Mouse (Mus musculus) heart, adult 2 months (tissue): ENCODE results near the gene Defb10. TPM values are rescaled to one million over a fixed set of nuclear protein-coding genes. Genes with fewer than 3 reads are reported as not detected.
"Not testable (repeated sequence)": the region's sequence is repeated elsewhere in the genome, so short reads cannot be mapped to it uniquely, and the experiment has no call there.

Experiments
- DNase-seq, 2 experiments: peaks; one replicate each; pipeline ENCODE4 v3.0.0; 2021
- H3K27ac ChIP-seq: fragments of 200-600 bp; 2 replicates; pipeline ENCODE4 v1.8.1; 2022
- H3K27me3 ChIP-seq: fragments of 200-500 bp; 2 replicates; pipeline ENCODE4 v1.6.1; 2012; ENCODE audit warnings: mild to moderate bottlenecking, low read length, inconsistent platforms, mixed read lengths; ENCODE audit not compliant: control insufficient read depth, insufficient read depth
- H3K36me3 ChIP-seq: fragments of 200-500 bp; 2 replicates; pipeline ENCODE4 v1.6.1; 2012; ENCODE audit warnings: low read length, inconsistent platforms; ENCODE audit not compliant: control insufficient read depth, insufficient read depth
- H3K4me1 ChIP-seq: fragments of 200-500 bp; 2 replicates; pipeline ENCODE4 v1.6.1; 2011; ENCODE audit warnings: low read length; ENCODE audit not compliant: control insufficient read depth, insufficient read depth
- H3K4me3 ChIP-seq: fragments of 200-600 bp; 2 replicates; pipeline ENCODE4 v1.8.1; 2022
- H3K79me2 ChIP-seq: fragments of 200-500 bp; replicated peaks from 2 replicates; pipeline ENCODE4 v1.6.1; 2012; ENCODE audit warnings: mild to moderate bottlenecking, inconsistent platforms, low read length, moderate library complexity, mixed read lengths; ENCODE audit not compliant: control insufficient read depth, insufficient read depth
- H3K9ac ChIP-seq: fragments of 200-500 bp; 2 replicates; pipeline ENCODE4 v1.6.1; 2012; ENCODE audit warnings: low read depth, mild to moderate bottlenecking, control low read depth, inconsistent platforms, low read length, mixed read lengths
- WGBS: fragments of 180-500 bp; shearing (Covaris S2); methylation state at CpG from one replicate; pipeline ENCODE4 v1.1.7; 2018; 5-methylcytosine and 5-hydroxymethylcytosine counted together
- intact Hi-C: fragments of 180-260 bp; cut with DNase I; formaldehyde crosslinking; loops from one replicate; pipeline ENCODE4 v1.15.1; 2025
- long read RNA-seq: library from polyadenylated mRNA; stranded (forward); transcript quantifications from one replicate; pipeline ENCODE4 v2.0.0, GENCODE M21; 2021
- polyA plus RNA-seq: library from polyadenylated mRNA; depleted of rRNA; stranded (reverse); fragments of >200 nt; gene quantifications from 2 replicates; pipeline ENCODE4 v1.2.3, GENCODE M21; 2012; rRNA removed
- total RNA-seq, 2 experiments: library from RNA; stranded (reverse); gene quantifications; 2 replicates each; pipeline ENCODE4 v1.2.3; 2021

Gene Defb10
- total RNA-seq = not detected
- polyA plus RNA-seq = not detected in 2 replicates
- long read RNA-seq = 0 reads

DNA sequence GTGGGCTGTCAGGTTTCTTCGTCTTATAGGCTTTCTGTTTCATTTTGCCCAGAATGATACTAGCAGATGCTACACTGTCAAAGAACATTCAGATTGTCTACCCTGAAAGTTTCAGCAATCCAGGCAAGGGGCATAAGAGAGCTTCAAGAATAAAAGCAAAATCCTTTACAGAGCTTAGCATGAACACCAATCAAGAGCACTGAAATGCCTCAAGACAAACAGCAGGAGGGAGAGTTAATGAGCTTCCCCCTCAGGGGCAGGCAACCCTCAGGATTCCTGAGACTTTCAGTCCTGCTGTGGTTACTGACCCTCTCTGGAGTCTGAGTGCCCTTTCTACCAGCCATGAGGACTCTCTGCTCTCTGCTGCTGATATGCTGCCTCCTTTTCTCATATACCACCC is at the start of gene Defb10:
Gene Defb10, plus strand, starts transcription at position 316 of the 400 bp plus-strand sequence.
- H3K27ac ChIP-seq, H3K27me3 ChIP-seq, intact Hi-C loops, H3K36me3 ChIP-seq, H3K79me2 ChIP-seq, H3K4me3 ChIP-seq, H3K9ac ChIP-seq, DNase-seq, H3K4me1 ChIP-seq: not testable (repeated sequence)
- 41% methylated on average over 1 of the region's 1 CpGs for WGBS

DNA sequence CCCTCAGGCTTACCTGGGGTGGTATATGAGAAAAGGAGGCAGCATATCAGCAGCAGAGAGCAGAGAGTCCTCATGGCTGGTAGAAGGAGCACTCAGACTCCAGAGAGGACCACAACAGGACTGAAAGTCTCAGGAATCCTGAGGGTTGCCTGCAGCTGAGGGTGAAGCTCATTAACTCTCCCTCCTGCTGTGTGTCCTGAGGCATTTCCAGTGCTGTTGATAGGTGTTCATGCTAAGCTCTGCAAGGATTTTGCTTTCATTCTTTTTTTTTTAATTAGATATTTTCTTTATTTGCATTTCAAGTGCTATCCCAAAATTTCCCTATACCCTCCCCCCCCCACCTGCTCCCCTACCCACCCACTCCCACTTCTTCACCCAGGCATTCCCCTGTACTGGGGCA is 26.6 kb downstream of the Defb10 start, which contains the start of gene Defb9:
Gene Defb9, minus strand, starts transcription at position 101 of the 400 bp plus-strand sequence.
- H3K27ac ChIP-seq, DNase-seq, H3K4me3 ChIP-seq, intact Hi-C loops, H3K36me3 ChIP-seq, H3K4me1 ChIP-seq, H3K27me3 ChIP-seq, H3K79me2 ChIP-seq, H3K9ac ChIP-seq: not testable (repeated sequence)

DNA sequence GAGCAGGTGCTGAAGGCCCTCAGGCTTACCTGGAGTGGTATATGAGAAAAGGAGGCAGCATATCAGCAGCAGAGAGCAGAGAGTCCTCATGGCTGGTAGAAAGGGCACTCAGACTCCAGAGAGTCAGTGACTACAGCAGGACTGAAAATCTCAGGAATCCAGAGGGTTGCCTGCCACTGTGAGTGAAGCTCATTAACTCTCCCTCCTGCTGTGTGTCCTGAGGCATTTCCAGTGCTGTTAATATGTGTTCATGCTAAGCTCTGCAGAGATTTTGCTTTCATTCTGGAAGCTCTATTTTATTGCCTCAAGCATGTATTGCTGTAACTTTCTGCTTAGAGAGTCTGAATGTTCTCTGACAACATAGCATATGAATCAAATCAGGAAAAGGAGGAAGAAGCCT is 47.6 kb downstream of the Defb10 start, which contains the start of gene Defb11:
Gene Defb11, minus strand, starts transcription at position 123 of the 400 bp plus-strand sequence.
- DNase-seq, H3K9ac ChIP-seq, H3K4me3 ChIP-seq, H3K4me1 ChIP-seq, intact Hi-C loops, H3K36me3 ChIP-seq, H3K27me3 ChIP-seq, H3K79me2 ChIP-seq, H3K27ac ChIP-seq: not testable (repeated sequence)

Other genes with a start within 250 kb of the Defb10 start
- not detected for gene Defa26, start 240.7 kb upstream of the Defb10 start, total RNA-seq
- gene Defa26, start 240.7 kb upstream of the Defb10 start, polyA plus RNA-seq = not detected in 2 replicates
- not detected for gene Defa17, start 203.1 kb upstream of the Defb10 start, total RNA-seq
- not detected in 2 replicates for gene Defa17, start 203.1 kb upstream of the Defb10 start, polyA plus RNA-seq
- not detected for gene Defa34, start 193.1 kb upstream of the Defb10 start, total RNA-seq
- not detected in 2 replicates for gene Defa34, start 193.1 kb upstream of the Defb10 start, polyA plus RNA-seq
- gene AY761184, start 155.3 kb upstream of the Defb10 start, total RNA-seq = not detected
- gene AY761184, start 155.3 kb upstream of the Defb10 start, polyA plus RNA-seq = not detected in 2 replicates
- not detected for gene Defa24, start 124.4 kb upstream of the Defb10 start, total RNA-seq
- gene Defa24, start 124.4 kb upstream of the Defb10 start, polyA plus RNA-seq = not detected in 2 replicates
- not detected for gene Defb50, start 35.4 kb upstream of the Defb10 start, total RNA-seq
- not detected in 2 replicates for gene Defb50, start 35.4 kb upstream of the Defb10 start, polyA plus RNA-seq
- gene Defb2, start 19.0 kb upstream of the Defb10 start, total RNA-seq = not detected
- gene Defb2, start 19.0 kb upstream of the Defb10 start, polyA plus RNA-seq = not detected in 2 replicates
- not detected for gene Defb9, start 26.5 kb downstream of the Defb10 start, total RNA-seq
- gene Defb9, start 26.5 kb downstream of the Defb10 start, polyA plus RNA-seq = not detected in 2 replicates
- not detected for gene Defb11, start 47.5 kb downstream of the Defb10 start, total RNA-seq
- gene Defb11, start 47.5 kb downstream of the Defb10 start, polyA plus RNA-seq = not detected in 2 replicates
- gene Defb15, start 73.8 kb downstream of the Defb10 start, total RNA-seq = not detected
- not detected in 2 replicates for gene Defb15, start 73.8 kb downstream of the Defb10 start, polyA plus RNA-seq
- gene Defb35, start 79.5 kb downstream of the Defb10 start, total RNA-seq = not detected
- gene Defb35, start 79.5 kb downstream of the Defb10 start, polyA plus RNA-seq = not detected in 2 replicates
- gene Defb13, start 87.9 kb downstream of the Defb10 start, total RNA-seq = not detected
- not detected in 2 replicates for gene Defb13, start 87.9 kb downstream of the Defb10 start, polyA plus RNA-seq
- not detected for gene Fam90a1a, start 99.8 kb downstream of the Defb10 start, total RNA-seq
- gene Fam90a1a, start 99.8 kb downstream of the Defb10 start, polyA plus RNA-seq = not detected in 2 replicates
- not detected for gene Ccdc70, start 110.9 kb downstream of the Defb10 start, total RNA-seq
- not detected in 2 replicates for gene Ccdc70, start 110.9 kb downstream of the Defb10 start, polyA plus RNA-seq
- gene Atp7b, start 201.4 kb downstream of the Defb10 start, total RNA-seq = under 1 TPM; 0.05 to 0.07 TPM
- 0.06 and 0.43 TPM in 2 replicates for gene Atp7b, start 201.4 kb downstream of the Defb10 start, polyA plus RNA-seq
- 1 to 10 TPM; 7.7 to 8.1 TPM for gene Alg11, start 201.8 kb downstream of the Defb10 start, total RNA-seq
- gene Alg11, start 201.8 kb downstream of the Defb10 start, polyA plus RNA-seq = 3.3 and 7.5 TPM in 2 replicates